In genomic region chr9:26519581-26520501, GRCm38 (mm10) we compare ENCODE assay signal across 8 mouse cellular contexts.
DNase-seq lines count a peak whose midpoint lies in the region; ATAC-seq and TF ChIP-seq lines count a peak whose summit lies in the region.

No protein-coding gene starts in this region.

- H3K27me3 ChIP-seq in heart, embryonic 16.5 days (ENCODE audit: control insufficient read depth, insufficient read depth, low read length): no peaks in the 10 kb centered on the region
- H3K27me3 ChIP-seq in lung, embryonic 14.5 days (ENCODE audit: insufficient read depth, low read length): no peaks in the 10 kb centered on the region

- peaks cover 8% of the 10 kb centered on the region for H3K4me1 ChIP-seq in heart, embryonic 16.5 days (ENCODE audit: control insufficient read depth, insufficient read depth, low read length)
- no peaks in the 10 kb centered on the region for H3K4me1 ChIP-seq in lung, embryonic 14.5 days (ENCODE audit: insufficient read depth)

- peak; percentile 49; the same call in 1 of the 2 replicates for ATAC-seq in heart, embryonic 16.5 days (replicated peaks; ENCODE audit: extremely low read depth, insufficient read depth, low FRiP score)
- ATAC-seq in lung, embryonic 14.5 days (ENCODE audit: insufficient read depth): peak; percentile 65

- H3K4me2 ChIP-seq in heart, embryonic 16.5 days (ENCODE audit: low read depth, low read length): no peak overlapping the region
- no peak overlapping the region for H3K4me2 ChIP-seq in lung, embryonic 14.5 days

- no peaks in the 10 kb centered on the region for H3K9me3 ChIP-seq in heart, embryonic 16.5 days (replicated peaks; ENCODE audit: control insufficient read depth, low read length)
- H3K9me3 ChIP-seq in lung, embryonic 14.5 days (ENCODE audit: low read depth, low read length): no peaks in the 10 kb centered on the region

- no peak overlapping the region for H3K9ac ChIP-seq in heart, embryonic 16.5 days (ENCODE audit: low read length)
- H3K9ac ChIP-seq in lung, embryonic 14.5 days: no peak overlapping the region

- DNase-seq in layer of hippocampus, postnatal 10 days (ENCODE audit: low spot score in 2 of 2): peak; percentile 16 to 35
- DNase-seq in layer of hippocampus, adult 18-20 months (ENCODE audit: low spot score in 2 of 2): no peak
- peak; percentile 13 to 25 for DNase-seq in cerebellum, postnatal 36 days
- DNase-seq in lung, embryonic 14.5 days: peak; percentile 36
- DNase-seq in right cerebral cortex, adult 2 months (ENCODE audit: low spot score in 2 of 2): peak; percentile 14 to 19
- no peak for DNase-seq in urinary bladder, adult 18-20 months (ENCODE audit: low spot score in 2 of 2)
- DNase-seq in spleen, postnatal 14 days (ENCODE audit: low spot score in 2 of 2): no peak

- TF ChIP-seq CTCF in lung, embryonic 14.5 days (IDR thresholded peaks at IDR 0.05; ENCODE audit: low read depth): no peak

- WGBS in heart, embryonic 16.5 days: 37% methylated on average over 5 of the region's 5 CpGs
- WGBS in lung, embryonic 14.5 days: 35% methylated on average over 5 of the region's 5 CpGs

- H3K4me3 ChIP-seq in heart, embryonic 16.5 days (ENCODE audit: low read length): no peak overlapping the region
- no peak overlapping the region for H3K4me3 ChIP-seq in lung, embryonic 14.5 days (ENCODE audit: low read depth, low read length)

- H3K36me3 ChIP-seq in heart, embryonic 16.5 days (ENCODE audit: control insufficient read depth, insufficient read depth): no peaks in the 10 kb centered on the region
- H3K36me3 ChIP-seq in lung, embryonic 14.5 days (ENCODE audit: insufficient read depth): no peaks in the 10 kb centered on the region

- H3K27ac ChIP-seq in heart, embryonic 16.5 days (ENCODE audit: low read length): 0 out of 2 replicates have a peak overlapping the region, but pooled peaks have one; percentile 16
- peak overlapping the region; percentile 18; the same call in 1 of the 2 replicates for H3K27ac ChIP-seq in lung, embryonic 14.5 days (ENCODE audit: low read depth)

Comparison
In these comparisons a context has a peak if more than half of its experiments do, and no peak if none do; other contexts are left out.
1. DNase-seq: peak in layer of hippocampus, postnatal 10 days (2 of 2), cerebellum, postnatal 36 days (2 of 2), lung, embryonic 14.5 days (single experiment) and right cerebral cortex, adult 2 months (2 of 2); none in layer of hippocampus, adult 18-20 months (0 of 2), urinary bladder, adult 18-20 months (0 of 2) and spleen, postnatal 14 days (0 of 2).